In the genomic region with DNA sequence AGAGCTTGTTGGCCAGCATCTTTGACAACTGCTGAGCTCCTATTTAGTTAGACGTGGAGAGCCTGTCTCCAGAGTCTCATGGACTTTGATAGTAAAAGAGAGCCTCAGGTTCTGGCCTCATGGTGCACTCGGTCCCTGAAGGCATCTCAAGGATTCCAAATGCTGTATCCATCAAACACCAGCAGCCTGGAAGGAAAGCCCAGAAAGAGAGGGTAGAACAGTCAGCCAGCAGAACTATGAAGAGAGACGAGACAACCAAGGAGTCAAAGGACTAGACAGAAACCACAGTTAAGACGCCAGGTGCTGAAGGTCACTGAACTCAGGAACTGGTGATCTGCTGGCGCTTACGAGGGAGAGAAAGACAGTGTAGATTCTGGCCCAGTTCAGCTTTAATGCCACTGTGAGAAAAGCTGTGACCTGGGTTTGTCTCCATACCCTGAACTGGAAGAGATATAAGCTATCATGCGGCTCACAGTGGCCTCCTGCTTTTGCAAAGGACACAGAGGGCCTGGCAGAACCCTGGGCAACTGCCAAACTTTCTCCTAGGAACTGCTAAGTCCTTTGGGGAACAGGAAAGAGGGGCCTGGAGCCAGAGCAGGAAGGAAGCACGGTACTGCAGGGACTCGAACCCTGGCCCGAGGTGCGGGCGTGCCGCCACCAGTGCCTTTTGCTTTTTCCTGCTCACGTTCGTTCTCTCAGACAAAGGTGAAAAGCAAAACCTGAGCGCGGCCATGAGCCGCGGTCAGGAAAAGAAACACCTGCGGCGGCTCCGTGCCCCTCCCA, we compare ENCODE assay signal across 8 mouse cellular contexts. TPM values are rescaled to one million over a fixed set of nuclear protein-coding genes. Genes with fewer than 3 reads are reported as not detected.
DNase-seq lines count a peak whose midpoint lies in the region; ATAC-seq and TF ChIP-seq lines count a peak whose summit lies in the region.
"Had no signal": no experiment of that assay in that cellular context is flagged by ENCODE, and none has a peak within 500 bp of the region (broad histone marks: within the 10 kb centered on the region; RNA-seq: fewer than 3 reads in every experiment).

No protein-coding gene starts in this region.

- no peak for TF ChIP-seq CTCF in lung, embryonic 14.5 days (IDR thresholded peaks at IDR 0.05; ENCODE audit: low read depth)

- peak overlapping the region; percentile 23; the same call in 1 of the 2 replicates for H3K9ac ChIP-seq in lung, embryonic 14.5 days
- 0 out of 2 replicates have a peak overlapping the region, but pooled peaks have one; percentile 15 for H3K9ac ChIP-seq in embryonic facial prominence, embryonic 15.5 days
- H3K9ac ChIP-seq in kidney, embryonic 16.5 days (replicated peaks; ENCODE audit: low read length): no peak overlapping the region
- H3K9ac ChIP-seq: forebrain, postnatal 0 days had no signal

- DNase-seq in lung, embryonic 14.5 days: peak; percentile 57
- DNase-seq in lung, postnatal 14 days: no peak
- peak; percentile 66 for DNase-seq in thymus, postnatal 0 days (ENCODE audit: low spot score)
- no peak for DNase-seq in urinary bladder, postnatal 14 days (ENCODE audit: low spot score)
- DNase-seq: forebrain, postnatal 0 days had no signal

- no peaks in the 10 kb centered on the region for H3K36me3 ChIP-seq in lung, embryonic 14.5 days (ENCODE audit: insufficient read depth)
- no peaks in the 10 kb centered on the region for H3K36me3 ChIP-seq in embryonic facial prominence, embryonic 15.5 days
- H3K36me3 ChIP-seq in kidney, embryonic 16.5 days (ENCODE audit: insufficient read depth, low read length): no peaks in the 10 kb centered on the region

- no peak overlapping the region for H3K4me2 ChIP-seq in lung, embryonic 14.5 days
- no peak overlapping the region for H3K4me2 ChIP-seq in embryonic facial prominence, embryonic 15.5 days (replicated peaks)
- H3K4me2 ChIP-seq in kidney, embryonic 16.5 days (replicated peaks; ENCODE audit: low read depth, low read length): no peak overlapping the region

- no peak overlapping the region for H3K27ac ChIP-seq in lung, embryonic 14.5 days (ENCODE audit: low read depth)
- peak overlapping the region; percentile 67; the same call in 1 of the 2 replicates for H3K27ac ChIP-seq in embryonic facial prominence, embryonic 15.5 days (replicated peaks)
- H3K27ac ChIP-seq in kidney, embryonic 16.5 days (ENCODE audit: low read length): peak overlapping the region; percentile 25; the same call in 1 of the 2 replicates

- no peaks in the 10 kb centered on the region for H3K27me3 ChIP-seq in lung, embryonic 14.5 days (ENCODE audit: insufficient read depth, low read length)
- H3K27me3 ChIP-seq in embryonic facial prominence, embryonic 15.5 days: no peaks in the 10 kb centered on the region
- H3K27me3 ChIP-seq in kidney, embryonic 16.5 days (ENCODE audit: insufficient read depth, low read length): no peaks in the 10 kb centered on the region

- no peak for ATAC-seq in lung, embryonic 14.5 days (ENCODE audit: insufficient read depth)
- ATAC-seq in embryonic facial prominence, embryonic 15.5 days (ENCODE audit: insufficient number of reproducible peaks, low FRiP score, low TSS enrichment, low read depth): no peak
- ATAC-seq in kidney, embryonic 16.5 days (ENCODE audit: low FRiP score, low TSS enrichment): no peak
- no peak for ATAC-seq in megakaryocyte progenitor cell, adult 5-6 weeks (replicated peaks; ENCODE audit: poor library complexity)
- ATAC-seq: forebrain, postnatal 0 days had no signal

- H3K4me1 ChIP-seq in lung, embryonic 14.5 days (ENCODE audit: insufficient read depth): peaks cover 32% of the 10 kb centered on the region
- peaks cover 38% of the 10 kb centered on the region for H3K4me1 ChIP-seq in embryonic facial prominence, embryonic 15.5 days
- peaks cover 56% of the 10 kb centered on the region for H3K4me1 ChIP-seq in kidney, embryonic 16.5 days (ENCODE audit: insufficient read depth, low read length)

- no peak overlapping the region for H3K4me3 ChIP-seq in lung, embryonic 14.5 days (ENCODE audit: low read depth, low read length)
- no peak overlapping the region for H3K4me3 ChIP-seq in embryonic facial prominence, embryonic 15.5 days (replicated peaks)
- no peak overlapping the region for H3K4me3 ChIP-seq in kidney, embryonic 16.5 days (ENCODE audit: low read length)

- 61% methylated on average over 22 of the region's 22 CpGs for WGBS in lung, embryonic 14.5 days
- 61% methylated on average over 22 of the region's 22 CpGs for WGBS in embryonic facial prominence, embryonic 15.5 days
- 69% methylated on average over 22 of the region's 22 CpGs for WGBS in kidney, embryonic 16.5 days

- no peaks in the 10 kb centered on the region for H3K9me3 ChIP-seq in lung, embryonic 14.5 days (ENCODE audit: low read depth, low read length)
- H3K9me3 ChIP-seq in embryonic facial prominence, embryonic 15.5 days (replicated peaks): no peaks in the 10 kb centered on the region
- no peaks in the 10 kb centered on the region for H3K9me3 ChIP-seq in kidney, embryonic 16.5 days (ENCODE audit: low read length)

RNA-seq across cellular contexts. Expression of a gene that starts 50.8 kb away (rescaled TPM):
- 37.9 and 42.2 TPM in 2 replicates for polyA plus RNA-seq in lung, embryonic 14.5 days (2014; fragmentation: Nextera tagmentation; extraction: Ambion mirVana)
- polyA plus RNA-seq in embryonic facial prominence, embryonic 15.5 days (2015; fragmentation: Nextera tagmentation; extraction: Ambion mirVana): 32.5 and 37.4 TPM in 2 replicates
- 50.6 and 52.9 TPM in 2 replicates for polyA plus RNA-seq in kidney, embryonic 16.5 days (2015; fragmentation: Nextera tagmentation; extraction: Ambion mirVana)
- 72.4 and 75.2 TPM in 2 replicates for polyA plus RNA-seq in thymus, postnatal 0 days (2015; fragmentation: Nextera tagmentation; extraction: Ambion mirVana)
- 15.7 and 16.3 TPM in 2 replicates for total RNA-seq in megakaryocyte progenitor cell, adult 5-6 weeks (2015)
- 16.2 and 17.7 TPM in 2 replicates for total RNA-seq in megakaryocyte progenitor cell, adult 5-6 weeks (2017)

RNA-seq across cellular contexts. Expression of a gene that starts 53.0 kb away (rescaled TPM):
- polyA plus RNA-seq in lung, embryonic 14.5 days (2014; fragmentation: Nextera tagmentation; extraction: Ambion mirVana): 74.8 and 84.5 TPM in 2 replicates
- polyA plus RNA-seq in embryonic facial prominence, embryonic 15.5 days (2015; fragmentation: Nextera tagmentation; extraction: Ambion mirVana): 81.4 and 81.8 TPM in 2 replicates
- polyA plus RNA-seq in kidney, embryonic 16.5 days (2015; fragmentation: Nextera tagmentation; extraction: Ambion mirVana): 82.9 and 85.3 TPM in 2 replicates
- polyA plus RNA-seq in thymus, postnatal 0 days (2015; fragmentation: Nextera tagmentation; extraction: Ambion mirVana): 38.0 and 40.9 TPM in 2 replicates
- total RNA-seq in megakaryocyte progenitor cell, adult 5-6 weeks (2015): 15.7 and 19.9 TPM in 2 replicates
- 23.9 and 28.2 TPM in 2 replicates for total RNA-seq in megakaryocyte progenitor cell, adult 5-6 weeks (2017)

RNA-seq across cellular contexts. Expression of a gene that starts 53.4 kb away (rescaled TPM):
- polyA plus RNA-seq in lung, embryonic 14.5 days (2014; fragmentation: Nextera tagmentation; extraction: Ambion mirVana): 2.4 TPM in 2 replicates
- polyA plus RNA-seq in embryonic facial prominence, embryonic 15.5 days (2015; fragmentation: Nextera tagmentation; extraction: Ambion mirVana): 5.9 and 7.5 TPM in 2 replicates
- 14.8 and 15.7 TPM in 2 replicates for polyA plus RNA-seq in kidney, embryonic 16.5 days (2015; fragmentation: Nextera tagmentation; extraction: Ambion mirVana)
- polyA plus RNA-seq in thymus, postnatal 0 days (2015; fragmentation: Nextera tagmentation; extraction: Ambion mirVana): 11.4 and 14.6 TPM in 2 replicates
- 28.7 and 30.5 TPM in 2 replicates for total RNA-seq in megakaryocyte progenitor cell, adult 5-6 weeks (2015)
- total RNA-seq in megakaryocyte progenitor cell, adult 5-6 weeks (2017): 30.2 and 39.5 TPM in 2 replicates

Comparison
In these comparisons a context has a peak if more than half of its experiments do, and no peak if none do; other contexts are left out.
1. DNase-seq: peak in lung, embryonic 14.5 days (single experiment) and thymus, postnatal 0 days (single experiment); none in lung, postnatal 14 days (single experiment) and urinary bladder, postnatal 14 days (single experiment).